Mouse (Mus musculus) testis, adult 2 months (tissue): ENCODE data around the gene Dio2.

Experiments
- CTCF ChIP-seq: fragments of 200-500 bp; IDR thresholded peaks from 2 replicates; pipeline ENCODE4 v1.5.1; 2012; ENCODE audit warnings: low read depth, mild to moderate bottlenecking, inconsistent platforms, low read length, moderate library complexity; ENCODE audit not compliant: control insufficient read depth, insufficient read depth, insufficient replicate concordance
- POLR2A ChIP-seq: fragments of 200-500 bp; IDR thresholded peaks from 2 replicates; pipeline ENCODE4 v1.6.1; 2012; ENCODE audit warnings: low read depth, mild to moderate bottlenecking, inconsistent platforms, low read length, moderate library complexity; ENCODE audit not compliant: control insufficient read depth

DNA sequence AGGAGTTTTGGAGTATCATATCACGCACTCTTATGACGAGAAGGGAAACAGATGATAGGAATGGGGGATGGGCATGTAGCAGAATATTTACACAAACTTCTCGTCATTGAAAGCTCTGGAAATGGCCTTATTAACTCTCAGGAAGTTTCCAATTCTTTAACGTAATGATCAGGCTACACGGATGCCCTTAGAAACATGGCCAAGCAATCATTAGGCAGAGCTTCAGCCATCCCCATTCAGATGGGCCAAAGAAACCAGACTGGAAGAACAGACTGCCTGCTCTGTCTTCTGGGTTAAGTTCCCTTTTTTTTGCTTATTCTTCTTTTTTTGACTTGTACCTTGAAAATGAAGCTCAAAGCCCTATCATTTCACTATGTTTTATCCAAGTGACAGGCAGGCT, 3.7 kb downstream of the Dio2 start:
- no peak for TF ChIP-seq CTCF
- no peak for TF ChIP-seq POLR2A
